Mouse (Mus musculus) liver, embryonic 12.5 days (tissue): ENCODE measurements around the gene Ppp1r9b. TPM values are rescaled to one million over a fixed set of nuclear protein-coding genes. Genes with fewer than 3 reads are reported as not detected.
"Not testable (repeated sequence)": the region's sequence is repeated elsewhere in the genome, so short reads cannot be mapped to it uniquely, and the experiment has no call there.

Experiments used
- ATAC-seq: fragments of 200-750 bp; cut with Nextera tagmentation; 2 replicates; pipeline ENCODE4 v1.8.0; 2017; ENCODE audit warnings: moderate number of reproducible peaks, mild to moderate bottlenecking, moderate library complexity
- H3K27ac ChIP-seq: fragments of 300-500 bp; sonication (generic); 2 replicates; pipeline ENCODE4 v1.5.1; 2016; ENCODE audit warnings: mild to moderate bottlenecking
- H3K27me3 ChIP-seq: fragments of 300-500 bp; sonication (generic); replicated peaks from 2 replicates; pipeline ENCODE4 v1.6.1; 2016; ENCODE audit warnings: mild to moderate bottlenecking, moderate library complexity
- H3K36me3 ChIP-seq: fragments of 300-500 bp; sonication (generic); 2 replicates; pipeline ENCODE4 v1.6.1; 2016; ENCODE audit warnings: mild to moderate bottlenecking, moderate library complexity
- H3K4me1 ChIP-seq: fragments of 300-500 bp; sonication (generic); 2 replicates; pipeline ENCODE4 v1.6.1; 2016
- H3K4me2 ChIP-seq: fragments of 300-500 bp; sonication (generic); 2 replicates; pipeline ENCODE4 v1.6.1; 2016; ENCODE audit warnings: mild to moderate bottlenecking, moderate library complexity
- H3K4me3 ChIP-seq: fragments of 300-500 bp; sonication (generic); 2 replicates; pipeline ENCODE4 v1.5.1; 2016; ENCODE audit warnings: mild to moderate bottlenecking, moderate library complexity
- H3K9ac ChIP-seq: fragments of 300-500 bp; sonication (generic); 2 replicates; pipeline ENCODE4 v1.6.1; 2016; ENCODE audit warnings: mild to moderate bottlenecking, moderate library complexity
- H3K9me3 ChIP-seq: fragments of 300-500 bp; sonication (generic); replicated peaks from 2 replicates; pipeline ENCODE4 v1.6.1; 2016; ENCODE audit warnings: mild to moderate bottlenecking, moderate library complexity
- WGBS: fragments of 180-500 bp; shearing (Covaris S2); methylation state at CpG from one replicate; pipeline ENCODE4 v1.1.7; 2016; ENCODE audit not compliant: insufficient replicate concordance; 5-methylcytosine and 5-hydroxymethylcytosine counted together
- polyA plus RNA-seq: library from polyadenylated mRNA; unstranded; fragments of >200 nt; fragmentation: Nextera tagmentation; extraction: Ambion mirVana; gene quantifications from 2 replicates; pipeline ENCODE4 v1.2.1, GENCODE M21; 2016

Ppp1r9b gene
- polyA plus RNA-seq, 1 experiment from 2014 or later: 13.4 TPM

GRCm38 (mm10) chr11:94962534-94963101, 28.2 kb upstream of the Ppp1r9b start:
- Histone ChIP-seq H3K4me1 (peaks cover 9% of the 10 kb centered on the region; the same call in 1 of the 2 replicates), H3K4me3 (no peak overlapping the region), H3K27me3 (peaks cover 32% of the 10 kb centered on the region; the same call in 1 of the 2 replicates), H3K36me3 (no peaks in the 10 kb centered on the region), H3K9me3 (no peaks in the 10 kb centered on the region), H3K9ac (no peak overlapping the region), H3K27ac (no peak overlapping the region), H3K4me2 (no peak overlapping the region)
- 0 out of 2 replicates have a peak, but pooled peaks have one; percentile 30 for ATAC-seq
- 60% methylated on average over 5 of the region's 5 CpGs for WGBS

DNA sequence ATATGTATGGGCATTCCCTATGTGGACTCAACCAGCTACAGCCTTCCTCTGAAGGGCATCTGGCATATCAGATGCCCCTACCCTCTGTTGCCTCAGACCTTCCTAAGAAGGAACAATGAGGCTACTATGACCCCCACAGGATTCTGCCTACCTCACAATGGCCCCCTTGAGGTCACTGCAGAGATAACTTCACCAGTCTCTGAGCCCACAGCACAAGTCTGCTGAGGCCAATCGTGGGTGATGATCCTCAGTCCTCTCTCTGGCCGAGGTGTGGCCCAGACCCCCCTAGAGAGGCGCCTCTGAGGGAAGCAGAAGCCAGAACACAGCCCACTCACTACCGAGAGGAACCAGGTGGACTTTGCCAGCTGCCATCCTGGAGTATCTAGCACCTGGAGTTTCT, 23.4 kb upstream of the Ppp1r9b start, which contains the start of gene Hils1:
Gene Hils1, plus strand, starts transcription at position 175 of the 400 bp plus-strand sequence.
- ATAC-seq: no peak
- Histone ChIP-seq H3K4me2 (no peak within 1 kb of the TSS), H3K36me3 (no peaks in the 10 kb centered on the region), H3K27ac (no peak within 1 kb of the TSS), H3K4me1 (no peaks in the 10 kb centered on the region), H3K27me3 (peaks cover 63% of the 10 kb centered on the region), H3K4me3 (no peak within 1 kb of the TSS), H3K9ac (no peak within 1 kb of the TSS), H3K9me3 (no peaks in the 10 kb centered on the region)
- WGBS: 25% methylated on average over 4 of the region's 4 CpGs

DNA sequence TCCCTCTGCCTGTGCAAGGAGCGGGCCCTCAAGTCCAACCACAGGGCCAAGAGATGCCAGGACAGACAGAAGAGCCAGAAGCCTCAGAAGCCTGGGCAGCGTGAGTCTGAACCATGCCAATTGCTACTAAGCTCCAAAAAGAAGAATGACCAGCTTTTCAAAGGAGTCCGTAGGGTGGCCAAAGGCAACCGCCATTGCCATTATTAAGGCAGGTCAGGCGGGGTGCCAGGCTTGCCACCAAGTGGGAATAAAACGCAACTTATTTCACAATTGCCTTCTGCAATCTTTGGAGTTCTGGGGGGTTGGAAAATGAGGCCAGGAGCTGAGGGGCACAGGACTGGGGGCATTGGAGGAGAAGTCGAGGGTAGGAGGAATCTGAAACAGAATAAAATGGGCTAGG, 22.6 kb upstream of the Ppp1r9b start:
- Histone ChIP-seq H3K27ac (no peak overlapping the region), H3K36me3 (no peaks in the 10 kb centered on the region), H3K27me3 (peaks cover 70% of the 10 kb centered on the region), H3K4me2 (no peak overlapping the region), H3K4me3 (no peak overlapping the region), H3K4me1 (no peaks in the 10 kb centered on the region), H3K9me3 (no peaks in the 10 kb centered on the region), H3K9ac (no peak overlapping the region)
- no peak for ATAC-seq
- WGBS: 61% methylated on average over 7 of the region's 7 CpGs

DNA sequence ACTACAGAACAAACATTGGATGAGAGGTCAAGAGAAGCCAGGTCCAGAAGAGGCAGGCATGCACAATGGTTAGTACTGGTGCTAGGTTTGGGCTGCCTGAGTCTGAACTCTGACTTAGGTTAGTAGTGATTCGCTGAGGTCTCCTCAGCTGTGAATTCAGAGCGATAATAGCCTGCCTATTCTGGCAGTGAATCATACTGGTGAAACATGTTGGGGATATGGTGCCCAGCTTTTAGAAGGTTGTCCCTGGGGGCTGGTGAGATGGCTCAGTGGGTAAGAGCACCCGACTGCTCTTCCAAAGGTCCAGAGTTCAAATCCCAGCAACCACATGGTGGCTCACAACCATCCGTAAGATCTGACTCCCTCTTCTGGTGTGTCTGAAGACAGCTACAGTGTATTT, 21.1 kb upstream of the Ppp1r9b start:
- H3K27ac ChIP-seq, H3K4me3 ChIP-seq, ATAC-seq, H3K9ac ChIP-seq, H3K36me3 ChIP-seq, H3K4me1 ChIP-seq, H3K9me3 ChIP-seq, H3K4me2 ChIP-seq: not testable (repeated sequence)
- 79% methylated on average over 4 of the region's 4 CpGs for WGBS
- peaks cover 65% of the 10 kb centered on the region for H3K27me3 ChIP-seq

DNA sequence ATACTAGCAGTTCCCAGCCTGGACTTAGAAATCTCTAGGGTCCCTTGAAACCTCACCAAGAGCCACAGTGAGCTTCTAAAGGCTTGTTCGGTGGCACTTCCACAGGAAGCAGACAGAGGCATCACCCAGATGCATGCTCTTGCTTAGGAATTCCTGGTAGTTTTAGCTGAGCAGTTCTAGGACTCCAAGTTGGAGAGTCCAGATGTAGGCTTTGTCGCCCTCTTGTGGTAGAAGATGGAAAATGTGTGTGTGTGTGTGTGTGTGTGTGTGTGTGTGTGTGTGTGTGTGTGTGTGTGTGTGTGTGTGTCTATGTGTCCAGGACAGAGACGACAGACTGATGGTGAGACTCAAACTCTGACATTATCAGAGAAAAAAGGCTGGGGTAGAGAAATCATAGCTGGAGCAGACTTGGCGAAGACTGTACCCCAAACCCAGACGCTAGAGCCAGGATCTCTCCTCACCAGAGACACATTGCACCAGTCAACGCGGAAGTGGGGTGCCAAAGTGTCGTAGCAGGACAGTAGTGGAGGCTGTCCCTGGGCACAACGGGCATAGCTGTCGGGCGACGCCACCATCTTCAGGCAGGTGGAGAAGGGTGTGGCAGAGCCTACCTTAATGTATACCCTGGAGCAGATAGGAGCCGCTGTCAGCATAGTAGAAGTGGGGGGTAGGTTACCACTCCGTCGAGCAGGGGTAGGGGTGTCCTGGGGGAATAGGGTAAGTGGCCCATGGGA, 20.5 kb upstream of the Ppp1r9b start:
- no peak for ATAC-seq
- WGBS: 50% methylated on average over 15 of the region's 15 CpGs
- H3K4me1 ChIP-seq: no peaks in the 10 kb centered on the region

GRCm38 (mm10) chr11:94971895-94972615, 18.8 kb upstream of the Ppp1r9b start:
- H3K4me2 ChIP-seq: no peak overlapping the region

More for the DNA sequence above, 20.5 kb upstream of the Ppp1r9b start:
- no peak overlapping the region for H3K4me3 ChIP-seq
- H3K4me2 ChIP-seq: no peak overlapping the region
- no peaks in the 10 kb centered on the region for H3K9me3 ChIP-seq
- H3K36me3 ChIP-seq: no peaks in the 10 kb centered on the region
- peaks cover 63% of the 10 kb centered on the region for H3K27me3 ChIP-seq
- H3K9ac ChIP-seq: no peak overlapping the region
- H3K27ac ChIP-seq: no peak overlapping the region

DNA sequence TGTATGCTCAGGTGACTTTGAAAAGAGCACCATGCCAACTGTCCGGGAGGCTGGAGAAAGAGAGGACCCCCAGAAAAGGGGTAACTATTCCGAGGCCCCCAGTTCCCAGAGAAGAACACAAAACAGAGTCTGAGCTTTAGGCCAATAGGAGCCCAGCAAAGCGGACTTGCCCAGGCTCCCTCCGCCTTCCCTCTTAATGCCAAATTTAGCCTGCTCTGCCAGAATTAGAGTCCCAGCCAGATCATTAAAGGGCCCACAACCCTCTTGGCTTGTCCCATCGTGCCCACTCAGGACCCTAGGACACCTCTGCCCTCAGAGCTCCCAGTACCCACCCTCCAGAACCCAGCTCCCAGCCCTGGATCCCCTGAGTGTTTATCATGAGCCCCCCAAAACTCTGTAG, 17.9 kb upstream of the Ppp1r9b start:
- WGBS: 57% methylated on average over 5 of the region's 5 CpGs
- H3K9me3 ChIP-seq: no peaks in the 10 kb centered on the region
- H3K4me1 ChIP-seq: no peaks in the 10 kb centered on the region
- H3K27me3 ChIP-seq: peaks cover 54% of the 10 kb centered on the region
- no peak overlapping the region for H3K9ac ChIP-seq
- no peak overlapping the region for H3K4me2 ChIP-seq
- ATAC-seq: no peak
- H3K27ac ChIP-seq: no peak overlapping the region
- no peaks in the 10 kb centered on the region for H3K36me3 ChIP-seq
- no peak overlapping the region for H3K4me3 ChIP-seq

More at GRCm38 (mm10) chr11:94971895-94972615, 18.8 kb upstream of the Ppp1r9b start:
- H3K27ac ChIP-seq: no peak overlapping the region
- WGBS: 59% methylated on average over 16 of the region's 16 CpGs
- H3K27me3 ChIP-seq: peaks cover 61% of the 10 kb centered on the region
- no peak overlapping the region for H3K9ac ChIP-seq
- ATAC-seq: no peak
- H3K9me3 ChIP-seq: no peaks in the 10 kb centered on the region
- no peak overlapping the region for H3K4me3 ChIP-seq
- no peaks in the 10 kb centered on the region for H3K4me1 ChIP-seq
- H3K36me3 ChIP-seq: no peaks in the 10 kb centered on the region

DNA sequence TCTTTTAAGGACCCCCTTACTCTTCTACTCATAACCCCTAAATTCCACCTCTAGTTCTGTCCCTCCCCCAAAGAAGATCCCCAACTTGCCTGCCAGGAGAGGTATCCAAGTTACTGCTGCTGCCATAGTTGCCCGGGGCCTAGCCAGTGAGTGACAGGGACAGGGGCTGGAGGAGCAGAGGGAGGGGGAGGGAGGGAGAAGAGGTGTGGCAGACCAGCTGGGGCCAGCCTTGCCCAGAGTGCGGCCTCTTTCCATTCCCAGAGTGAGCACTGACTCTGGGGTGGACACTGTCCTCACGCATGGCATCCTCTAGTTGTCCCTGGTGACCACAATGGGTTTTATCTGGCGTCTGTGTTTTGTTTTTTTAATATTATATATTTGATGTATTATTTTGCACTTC, 17.5 kb upstream of the Ppp1r9b start:
- Histone ChIP-seq H3K4me2 (no peak overlapping the region), H3K4me3 (no peak overlapping the region), H3K27me3 (peaks cover 49% of the 10 kb centered on the region), H3K27ac (no peak overlapping the region), H3K36me3 (no peaks in the 10 kb centered on the region), H3K9ac (no peak overlapping the region), H3K4me1 (peaks cover 4% of the 10 kb centered on the region), H3K9me3 (no peaks in the 10 kb centered on the region)
- no peak for ATAC-seq
- WGBS: 60% methylated on average over 4 of the region's 4 CpGs

- H3K27me3 ChIP-seq: peaks cover 35% of the 10 kb centered on the region
- H3K9ac ChIP-seq: no peak overlapping the region
- no peak overlapping the region for H3K4me3 ChIP-seq
- no peak overlapping the region for H3K27ac ChIP-seq
- no peak for ATAC-seq
- no peak overlapping the region for H3K4me2 ChIP-seq
- H3K36me3 ChIP-seq: no peaks in the 10 kb centered on the region
- 76% methylated on average over 2 of the region's 2 CpGs for WGBS
- no peaks in the 10 kb centered on the region for H3K9me3 ChIP-seq
- peaks cover 20% of the 10 kb centered on the region for H3K4me1 ChIP-seq
Observed at GRCm38 (mm10) chr11:94974951-94975350, 15.9 kb upstream of the Ppp1r9b start.

DNA sequence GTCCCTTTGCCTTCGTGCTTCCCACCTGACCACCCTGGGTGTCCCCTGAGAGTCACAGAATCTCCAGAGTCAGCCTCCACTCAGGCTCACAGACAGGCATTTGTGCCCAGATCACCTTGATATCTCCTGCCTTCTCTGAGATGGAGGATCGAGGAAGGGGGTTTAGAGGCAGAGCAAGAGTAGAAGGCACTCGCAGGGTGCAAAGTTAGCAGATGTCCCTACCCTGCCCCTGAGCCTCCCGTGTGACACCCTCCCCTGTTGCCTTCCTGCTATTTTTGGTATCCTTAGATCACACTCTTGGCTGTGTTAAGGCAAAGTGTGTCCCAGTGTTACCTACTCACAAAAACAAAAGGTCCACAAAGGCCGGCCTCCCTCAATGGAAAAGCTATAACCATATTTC, 14.6 kb upstream of the Ppp1r9b start, which contains the start of gene Sgca:
Gene Sgca, minus strand, starts transcription at position 129 of the 400 bp plus-strand sequence.
- Histone ChIP-seq H3K9me3 (no peaks in the 10 kb centered on the region), H3K4me1 (peaks cover 30% of the 10 kb centered on the region), H3K27me3 (peaks cover 28% of the 10 kb centered on the region), H3K36me3 (no peaks in the 10 kb centered on the region), H3K9ac (0 out of 2 replicates have a peak within 1 kb of the TSS, but pooled peaks have one; percentile 7), H3K4me3 (no peak within 1 kb of the TSS), H3K27ac (no peak within 1 kb of the TSS), H3K4me2 (no peak within 1 kb of the TSS)
- WGBS: 56% methylated on average over 5 of the region's 5 CpGs
- no peak for ATAC-seq

DNA sequence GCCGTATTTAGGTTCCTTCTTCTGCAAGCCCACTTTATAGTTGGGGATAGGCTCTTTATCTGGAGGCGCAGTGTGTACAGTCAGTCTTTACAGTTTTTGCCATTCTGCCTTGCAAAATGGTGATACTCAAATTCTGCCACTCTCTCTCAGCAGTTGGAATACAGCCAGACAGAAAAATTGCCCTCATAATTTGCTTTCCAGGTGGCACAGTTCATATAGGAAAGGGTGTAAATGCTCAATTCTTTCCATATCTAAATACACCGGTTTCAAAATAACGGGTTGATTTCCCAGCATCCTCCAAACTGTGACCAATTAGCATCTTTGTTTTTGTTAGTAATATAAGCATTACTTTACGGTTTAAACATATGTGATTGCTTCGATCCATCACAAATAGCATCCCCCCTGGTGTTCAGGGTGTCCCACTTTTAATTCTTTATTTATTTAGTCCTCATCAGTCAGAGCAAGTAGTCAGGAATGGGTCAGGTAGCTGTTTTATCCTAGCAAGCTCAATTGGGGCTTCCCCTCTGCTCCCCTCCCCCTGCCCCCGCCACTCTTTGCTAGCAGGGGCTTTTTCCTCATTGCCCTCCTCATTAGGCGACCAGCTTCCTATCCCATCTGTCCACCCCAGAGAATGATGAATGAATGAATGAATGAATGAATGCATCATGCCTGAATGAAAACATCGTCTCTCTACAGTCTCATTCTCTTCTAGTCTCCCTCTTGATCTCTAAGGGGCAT, 12.5 kb upstream of the Ppp1r9b start:
- no peaks in the 10 kb centered on the region for H3K9me3 ChIP-seq
- ATAC-seq: no peak
- H3K27ac ChIP-seq: no peak overlapping the region
- H3K4me2 ChIP-seq: peak overlapping the region; percentile 62
- no peak overlapping the region for H3K9ac ChIP-seq
- H3K4me3 ChIP-seq: no peak overlapping the region
- WGBS: 42% methylated on average over 9 of the region's 9 CpGs
- H3K36me3 ChIP-seq: no peaks in the 10 kb centered on the region
- H3K4me1 ChIP-seq: peaks cover 30% of the 10 kb centered on the region
- 0 out of 2 replicates have a peak, but pooled peaks cover 7% of the 10 kb centered on the region for H3K27me3 ChIP-seq
